Mouse (Mus musculus): ENCODE results near the gene Gimap7. TPM values are rescaled to one million over a fixed set of nuclear protein-coding genes. Genes with fewer than 3 reads are reported as not detected.

Gene Gimap7
- polyA plus RNA-seq, 1 experiment from 2014 or later: not detected

- no peak overlapping the region for H3K27ac ChIP-seq
- no peak for ATAC-seq (ENCODE audit: low FRiP score)
- H3K9me3 ChIP-seq: no peaks in the 10 kb centered on the region
- peaks cover 34% of the 10 kb centered on the region for H3K27me3 ChIP-seq
- peaks cover 9% of the 10 kb centered on the region for H3K4me1 ChIP-seq (replicated peaks)
- H3K4me3 ChIP-seq: no peak overlapping the region
- no peaks in the 10 kb centered on the region for H3K36me3 ChIP-seq
- H3K9ac ChIP-seq: no peak overlapping the region
- 72% methylated on average over 7 of the region's 7 CpGs for WGBS
- H3K4me2 ChIP-seq: no peak overlapping the region
These were observed 28.9 kb downstream of the Gimap7 start for GRCm38 (mm10) chr6:48747091-48747966.

- WGBS: 75% methylated on average over 7 of the region's 7 CpGs
- no peak for ATAC-seq (ENCODE audit: low FRiP score)
These were observed 45.3 kb downstream of the Gimap7 start for GRCm38 (mm10) chr6:48763567-48764270.

GRCm38 (mm10) chr6:48764496-48764895 lies 46.1 kb downstream of the Gimap7 start:
- no peaks in the 10 kb centered on the region for H3K27me3 ChIP-seq
- H3K36me3 ChIP-seq: no peaks in the 10 kb centered on the region
- H3K4me1 ChIP-seq (replicated peaks): no peaks in the 10 kb centered on the region
- WGBS: 97% methylated on average over 10 of the region's 10 CpGs
- no peaks in the 10 kb centered on the region for H3K9me3 ChIP-seq
- no peak overlapping the region for H3K27ac ChIP-seq
- H3K4me2 ChIP-seq: no peak overlapping the region
- no peak overlapping the region for H3K4me3 ChIP-seq
- ATAC-seq (ENCODE audit: low FRiP score): no peak
- no peak overlapping the region for H3K9ac ChIP-seq

More at GRCm38 (mm10) chr6:48763567-48764270, 45.3 kb downstream of the Gimap7 start:
- no peak overlapping the region for H3K4me2 ChIP-seq
- no peaks in the 10 kb centered on the region for H3K4me1 ChIP-seq (replicated peaks)
- H3K27me3 ChIP-seq: no peaks in the 10 kb centered on the region
- H3K4me3 ChIP-seq: no peak overlapping the region
- no peaks in the 10 kb centered on the region for H3K36me3 ChIP-seq
- H3K27ac ChIP-seq: no peak overlapping the region
- no peaks in the 10 kb centered on the region for H3K9me3 ChIP-seq
- H3K9ac ChIP-seq: no peak overlapping the region

GRCm38 (mm10) chr6:48768178-48768869 lies 49.9 kb downstream of the Gimap7 start:
- Histone ChIP-seq H3K4me1 (replicated peaks) (no peaks in the 10 kb centered on the region), H3K9me3 (no peaks in the 10 kb centered on the region), H3K4me2 (no peak overlapping the region), H3K36me3 (no peaks in the 10 kb centered on the region), H3K9ac (no peak overlapping the region), H3K4me3 (no peak overlapping the region), H3K27ac (no peak overlapping the region), H3K27me3 (no peaks in the 10 kb centered on the region)
- no peak for ATAC-seq (ENCODE audit: low FRiP score)
- 76% methylated on average over 9 of the region's 9 CpGs for WGBS

- Histone ChIP-seq H3K4me3 (no peak overlapping the region), H3K9me3 (no peaks in the 10 kb centered on the region), H3K27me3 (no peaks in the 10 kb centered on the region), H3K4me1 (replicated peaks) (no peaks in the 10 kb centered on the region), H3K4me2 (no peak overlapping the region), H3K36me3 (no peaks in the 10 kb centered on the region), H3K27ac (no peak overlapping the region), H3K9ac (no peak overlapping the region)
- WGBS: 95% methylated on average over 3 of the region's 3 CpGs
- no peak for ATAC-seq (ENCODE audit: low FRiP score)
These were observed 50.5 kb downstream of the Gimap7 start for GRCm38 (mm10) chr6:48768933-48769332.

GRCm38 (mm10) chr6:48770696-48771095 lies 52.3 kb downstream of the Gimap7 start, which contains the start of gene Gimap3:
Gene Gimap3 (minus strand): TSS chr6:48770851.
- no peak within 1 kb of the TSS for H3K27ac ChIP-seq
- no peaks in the 10 kb centered on the region for H3K36me3 ChIP-seq
- no peaks in the 10 kb centered on the region for H3K4me1 ChIP-seq (replicated peaks)
- no peak within 1 kb of the TSS for H3K4me3 ChIP-seq
- ATAC-seq (ENCODE audit: low FRiP score): no peak
- no peak within 1 kb of the TSS for H3K4me2 ChIP-seq
- WGBS: 89% methylated on average over 3 of the region's 3 CpGs
- no peaks in the 10 kb centered on the region for H3K27me3 ChIP-seq
- H3K9me3 ChIP-seq: no peaks in the 10 kb centered on the region
- no peak within 1 kb of the TSS for H3K9ac ChIP-seq

GRCm38 (mm10) chr6:48772030-48772429 lies 53.6 kb downstream of the Gimap7 start:
- H3K36me3 ChIP-seq: no peaks in the 10 kb centered on the region
- H3K9me3 ChIP-seq: no peaks in the 10 kb centered on the region
- H3K4me2 ChIP-seq: no peak overlapping the region
- 13% methylated on average over 8 of the region's 8 CpGs for WGBS
- no peak overlapping the region for H3K27ac ChIP-seq
- H3K4me1 ChIP-seq (replicated peaks): no peaks in the 10 kb centered on the region
- no peaks in the 10 kb centered on the region for H3K27me3 ChIP-seq
- H3K4me3 ChIP-seq: no peak overlapping the region
- no peak overlapping the region for H3K9ac ChIP-seq
- 0 out of 2 replicates have a peak, but pooled peaks have one; percentile 52 for ATAC-seq (ENCODE audit: low FRiP score)

Other genes starting within 250 kb of the Gimap7 start
- 184 and 189 TPM in 2 replicates for gene Atp6v0e2, start 181.0 kb upstream of the Gimap7 start, polyA plus RNA-seq (2015; fragmentation: Nextera tagmentation; extraction: Ambion mirVana)
- gene Lrrc61, start 163.8 kb upstream of the Gimap7 start, polyA plus RNA-seq (2015; fragmentation: Nextera tagmentation; extraction: Ambion mirVana): 20.8 and 22.1 TPM in 2 replicates
- 5.2 and 6.0 TPM in 2 replicates for gene Rarres2, start 145.8 kb upstream of the Gimap7 start, polyA plus RNA-seq (2015; fragmentation: Nextera tagmentation; extraction: Ambion mirVana)
- gene Gm45021, start 129.0 kb upstream of the Gimap7 start, polyA plus RNA-seq (2015; fragmentation: Nextera tagmentation; extraction: Ambion mirVana): 0.56 TPM in 1 of 2 replicates, not detected in the other
- gene Repin1, start 124.7 kb upstream of the Gimap7 start, polyA plus RNA-seq (2015; fragmentation: Nextera tagmentation; extraction: Ambion mirVana): 39.3 and 41.8 TPM in 2 replicates
- not detected in 2 replicates for gene Gm44965, start 124.7 kb upstream of the Gimap7 start, polyA plus RNA-seq (2015; fragmentation: Nextera tagmentation; extraction: Ambion mirVana)
- 14.7 and 15.0 TPM in 2 replicates for gene Zfp775, start 116.6 kb upstream of the Gimap7 start, polyA plus RNA-seq (2015; fragmentation: Nextera tagmentation; extraction: Ambion mirVana)
- 13.1 and 13.2 TPM in 2 replicates for gene AI854703, start 91.9 kb upstream of the Gimap7 start, polyA plus RNA-seq (2015; fragmentation: Nextera tagmentation; extraction: Ambion mirVana)
- 0.47 and 0.85 TPM in 2 replicates for gene Gimap8, start 71.4 kb upstream of the Gimap7 start, polyA plus RNA-seq (2015; fragmentation: Nextera tagmentation; extraction: Ambion mirVana)
- gene Gimap9, start 42.5 kb upstream of the Gimap7 start, polyA plus RNA-seq (2015; fragmentation: Nextera tagmentation; extraction: Ambion mirVana): 2.9 and 3.6 TPM in 2 replicates
- gene Gimap4, start 34.1 kb upstream of the Gimap7 start, polyA plus RNA-seq (2015; fragmentation: Nextera tagmentation; extraction: Ambion mirVana): 1.7 and 2.2 TPM in 2 replicates
- 7.8 and 8.8 TPM in 2 replicates for gene Gimap6, start 10.4 kb upstream of the Gimap7 start, polyA plus RNA-seq (2015; fragmentation: Nextera tagmentation; extraction: Ambion mirVana)
- 0.79 TPM in 1 of 2 replicates, not detected in the other for gene Gm28053, start within 50 bp of the Gimap7 start, polyA plus RNA-seq (2015; fragmentation: Nextera tagmentation; extraction: Ambion mirVana)
- gene Gimap1, start 20.4 kb downstream of the Gimap7 start, polyA plus RNA-seq (2015; fragmentation: Nextera tagmentation; extraction: Ambion mirVana): 5.9 and 7.3 TPM in 2 replicates
- 1.8 and 1.9 TPM in 2 replicates for gene Gimap5, start 27.6 kb downstream of the Gimap7 start, polyA plus RNA-seq (2015; fragmentation: Nextera tagmentation; extraction: Ambion mirVana)
- gene Gimap3, start 52.2 kb downstream of the Gimap7 start, polyA plus RNA-seq (2015; fragmentation: Nextera tagmentation; extraction: Ambion mirVana): not detected in 2 replicates
- 19.0 and 19.9 TPM in 2 replicates for gene Tmem176a, start 122.3 kb downstream of the Gimap7 start, polyA plus RNA-seq (2015; fragmentation: Nextera tagmentation; extraction: Ambion mirVana)
- gene Tmem176b, start 122.9 kb downstream of the Gimap7 start, polyA plus RNA-seq (2015; fragmentation: Nextera tagmentation; extraction: Ambion mirVana): 116 and 118 TPM in 2 replicates
- not detected in 2 replicates for gene Aoc1, start 154.3 kb downstream of the Gimap7 start, polyA plus RNA-seq (2015; fragmentation: Nextera tagmentation; extraction: Ambion mirVana)
- not detected in 2 replicates for gene 1600015I10Rik, start 211.3 kb downstream of the Gimap7 start, polyA plus RNA-seq (2015; fragmentation: Nextera tagmentation; extraction: Ambion mirVana)

All from hindbrain, embryonic 13.5 days (tissue).